Mouse (Mus musculus) myocyte (in vitro differentiated cells): ENCODE results near the gene Ttc17. TPM values are rescaled to one million over a fixed set of nuclear protein-coding genes. Genes with fewer than 3 reads are reported as not detected.

Experiments used
- H3K27me3 ChIP-seq: one replicate; pipeline ENCODE4 v1.6.1; 2011; ENCODE audit not compliant: control insufficient read depth, insufficient read depth, insufficient read length
- H3K36me3 ChIP-seq: one replicate; pipeline ENCODE4 v1.6.1; 2011; ENCODE audit not compliant: control insufficient read depth, insufficient read depth
- H3K4me2 ChIP-seq: one replicate; pipeline ENCODE4 v1.6.1; 2011; ENCODE audit warnings: low read depth, control low read depth
- H3K4me3 ChIP-seq: one replicate; pipeline ENCODE4 v1.5.1; 2011; ENCODE audit warnings: mild to moderate bottlenecking, control low read depth, moderate library complexity
- H3K79me2 ChIP-seq: one replicate; pipeline ENCODE4 v1.6.1; 2011; ENCODE audit not compliant: control insufficient read depth, insufficient read depth
- H3ac ChIP-seq: one replicate; pipeline ENCODE4 v1.6.1; 2011; ENCODE audit not compliant: control insufficient read depth, insufficient read length
- CEBPB ChIP-seq: IDR thresholded peaks from 2 replicates; pipeline ENCODE4 v1.6.1; 2011; ENCODE audit warnings: mild to moderate bottlenecking, moderate library complexity; ENCODE audit not compliant: poor library complexity, insufficient read depth, severe bottlenecking
- E2F4 ChIP-seq: IDR thresholded peaks from one replicate; pipeline ENCODE4 v1.6.1; 2011; ENCODE audit warnings: mild to moderate bottlenecking, control low read depth, moderate library complexity; ENCODE audit not compliant: insufficient read depth
- MAX ChIP-seq: IDR thresholded peaks from one replicate; pipeline ENCODE4 v1.6.1; 2011; ENCODE audit warnings: low read depth, mild to moderate bottlenecking, control low read depth
- MYOD1 ChIP-seq, 3 experiments: IDR thresholded peaks; one replicate each; pipeline ENCODE4 v1.6.1; 2011; ENCODE audit warnings: control low read depth in 2 of 3, low read depth in 2 of 3, mild to moderate bottlenecking in 2 of 3, moderate library complexity in 1 of 3; ENCODE audit not compliant: insufficient read length in 2 of 3, control insufficient read depth in 1 of 3
- MYOG ChIP-seq, 3 experiments: IDR thresholded peaks; one replicate each; pipeline ENCODE4 v1.6.1; 2011; ENCODE audit warnings: control low read depth in 2 of 3, low read depth in 2 of 3, mild to moderate bottlenecking in 2 of 3; ENCODE audit not compliant: insufficient read length in 2 of 3, control insufficient read depth in 1 of 3, insufficient read depth in 1 of 3
- POLR2A ChIP-seq: IDR thresholded peaks from one replicate; pipeline ENCODE4 v1.6.1; 2011; ENCODE audit warnings: low read depth, mild to moderate bottlenecking, control low read depth, moderate library complexity; ENCODE audit not compliant: insufficient read length
- POLR2AphosphoS2 ChIP-seq: IDR thresholded peaks from one replicate; pipeline ENCODE4 v1.6.1; 2011; ENCODE audit warnings: low read depth, control low read depth; ENCODE audit not compliant: insufficient read length
- REST ChIP-seq: IDR thresholded peaks from one replicate; pipeline ENCODE4 v1.6.1; 2011; ENCODE audit warnings: mild to moderate bottlenecking, control low read depth, moderate library complexity; ENCODE audit not compliant: insufficient read depth, insufficient read length
- SRF ChIP-seq: IDR thresholded peaks from one replicate; pipeline ENCODE4 v1.6.1; 2011; ENCODE audit warnings: low read depth; ENCODE audit not compliant: control insufficient read depth, insufficient read length
- TCF12 ChIP-seq: IDR thresholded peaks from one replicate; pipeline ENCODE4 v1.6.1; 2011; ENCODE audit warnings: mild to moderate bottlenecking, control low read depth; ENCODE audit not compliant: poor library complexity, insufficient read depth, severe bottlenecking
- TCF3 ChIP-seq: IDR thresholded peaks from one replicate; pipeline ENCODE4 v1.6.1; 2011; ENCODE audit warnings: low read depth, control low read depth; ENCODE audit not compliant: insufficient read length
- USF1 ChIP-seq: IDR thresholded peaks from one replicate; pipeline ENCODE4 v1.6.1; 2011; ENCODE audit warnings: low read depth, mild to moderate bottlenecking, control low read depth, moderate library complexity
- polyA plus RNA-seq: library from polyadenylated mRNA; unstranded; fragments of >200 nt; fragmentation: generic; extraction: Trizol; gene quantifications from one replicate; pipeline ENCODE4 v1.2.1, GENCODE M21; 2012; ENCODE audit warnings: missing spikeins

The Ttc17 gene
- polyA plus RNA-seq, 1 experiment = 13.5 TPM

DNA sequence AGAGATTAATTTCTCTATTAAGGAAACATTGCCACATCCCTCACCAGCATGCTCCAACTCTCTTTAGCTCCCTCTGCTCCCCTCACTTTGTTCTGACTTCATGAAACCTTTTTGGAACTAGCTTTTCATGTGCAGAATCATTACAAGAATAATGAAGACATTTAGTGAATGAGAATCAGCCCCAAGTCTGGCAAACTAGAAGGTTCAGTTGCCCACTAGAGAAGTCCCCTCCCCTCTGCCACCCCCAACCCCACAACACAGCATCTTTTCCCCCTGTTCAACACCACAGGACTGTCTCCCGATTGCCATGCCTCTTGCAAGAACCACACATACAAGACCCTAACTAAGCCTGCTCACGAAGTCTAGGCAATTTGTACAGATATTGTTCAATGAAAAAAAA is 142.5 kb downstream of the Ttc17 start:
- Histone ChIP-seq H3K79me2 (no peaks in the 10 kb centered on the region), H3K4me3 (no peak overlapping the region), H3K36me3 (no peaks in the 10 kb centered on the region), H3ac (no peak overlapping the region), H3K27me3 (peaks cover 4% of the 10 kb centered on the region), H3K4me2 (peak overlapping the region; percentile 82)
- TF ChIP-seq USF1 = no peak
- no peak for TF ChIP-seq MYOD1 (IDR thresholded peaks at IDR 0.05; ENCODE audit: control insufficient read depth in 1 of 3, insufficient read length in 2 of 3, low read depth in 2 of 3)
- TF ChIP-seq TCF12 = no peak
- no peak for TF ChIP-seq POLR2AphosphoS2
- no peak for TF ChIP-seq TCF3
- no peak for TF ChIP-seq CEBPB
- no peak for TF ChIP-seq E2F4
- no peak for TF ChIP-seq MAX

DNA sequence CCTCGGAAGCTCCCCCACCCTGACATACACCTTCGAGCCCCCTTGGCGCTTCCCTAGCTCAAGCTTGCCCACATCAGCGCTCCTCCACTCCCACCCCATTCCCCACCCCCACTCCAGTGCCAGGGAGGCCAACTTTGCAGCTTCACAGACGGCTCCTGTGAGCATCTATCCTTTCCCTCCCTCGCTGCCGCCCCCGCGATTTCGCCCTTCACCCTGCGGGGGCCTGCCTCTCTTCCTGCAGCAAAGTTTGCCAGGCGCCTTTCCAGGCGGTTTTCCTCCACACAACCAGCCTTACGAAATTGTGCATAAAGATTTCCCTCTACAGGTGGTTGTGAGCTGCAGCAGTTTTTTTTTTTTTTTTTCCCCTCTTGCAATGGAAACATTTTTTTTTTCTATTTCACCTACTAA is 143.0 kb downstream of the Ttc17 start:
- Histone ChIP-seq H3K4me3 (no peak overlapping the region), H3K36me3 (no peaks in the 10 kb centered on the region), H3K27me3 (peaks cover 4% of the 10 kb centered on the region), H3ac (no peak overlapping the region), H3K4me2 (peak overlapping the region; percentile 53), H3K79me2 (no peaks in the 10 kb centered on the region)
- TF ChIP-seq MAX (no peak), MYOG (IDR thresholded peaks at IDR 0.05; ENCODE audit: control insufficient read depth in 1 of 3, insufficient read depth in 1 of 3, insufficient read length in 2 of 3, low read depth in 2 of 3) (no peak), TCF3 (no peak), POLR2A (no peak), E2F4 (no peak), SRF (no peak), USF1 (no peak), TCF12 (no peak), MYOD1 (IDR thresholded peaks at IDR 0.05; ENCODE audit: control insufficient read depth in 1 of 3, insufficient read length in 2 of 3, low read depth in 2 of 3) (no peak)

DNA sequence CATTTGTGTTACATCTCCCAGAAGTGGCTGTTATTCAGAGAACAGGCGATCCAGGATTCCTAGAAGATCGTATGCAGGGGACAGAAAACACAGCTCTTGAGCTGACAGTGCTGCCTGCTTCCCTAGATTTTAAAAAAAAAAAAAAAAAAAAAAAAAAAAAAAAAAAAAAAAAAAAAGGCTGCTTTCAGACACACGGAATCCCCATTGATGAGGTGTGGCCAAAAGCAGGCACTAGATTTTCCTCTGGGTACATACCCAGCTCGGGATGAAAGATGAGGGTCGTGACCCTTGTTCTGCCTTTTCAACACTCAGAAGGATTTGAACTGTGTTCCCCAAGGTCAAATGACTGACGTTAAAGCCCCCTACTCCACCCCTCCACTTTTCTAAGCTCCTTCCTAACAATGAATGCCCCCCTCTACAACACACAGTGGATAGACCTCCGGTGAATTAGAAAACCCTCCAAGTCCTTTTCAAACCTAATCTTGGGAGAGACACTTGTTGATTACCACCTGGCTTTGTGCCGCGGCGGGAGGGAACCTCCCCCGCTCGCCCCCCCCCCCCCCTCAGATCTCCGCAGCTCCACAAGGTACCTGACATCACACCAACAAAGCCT is 143.5 kb downstream of the Ttc17 start:
- H3K27me3 ChIP-seq = peaks cover 4% of the 10 kb centered on the region
- peak overlapping the region; percentile 53 for H3K4me2 ChIP-seq
- no peaks in the 10 kb centered on the region for H3K36me3 ChIP-seq
- TF ChIP-seq E2F4 (no peak), REST (no peak), MAX (no peak), TCF3 (no peak), POLR2A (no peak), POLR2AphosphoS2 (no peak)
- no peaks in the 10 kb centered on the region for H3K79me2 ChIP-seq
- H3ac ChIP-seq = no peak overlapping the region
- no peak overlapping the region for H3K4me3 ChIP-seq

DNA sequence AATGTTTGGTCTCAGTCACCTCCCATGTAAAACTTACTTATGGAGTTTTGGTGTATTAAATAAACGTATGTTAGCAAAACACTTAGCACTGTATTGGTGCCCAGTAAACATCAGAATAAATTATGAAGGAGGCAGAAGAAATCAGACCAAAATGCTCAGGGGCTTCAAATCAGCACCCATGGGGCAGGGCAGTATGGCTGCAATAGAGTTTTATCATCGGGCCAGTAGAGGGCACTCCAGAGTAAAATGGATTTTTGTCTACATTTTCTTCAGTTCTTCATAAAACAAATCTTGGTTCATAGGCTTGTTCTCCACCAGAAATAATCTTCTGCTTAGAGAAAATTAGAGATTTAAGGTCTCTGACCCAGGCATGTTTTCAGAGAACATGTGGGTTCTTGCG is 152.4 kb downstream of the Ttc17 start:
- TF ChIP-seq CEBPB (no peak), USF1 (no peak), POLR2AphosphoS2 (no peak), E2F4 (no peak), TCF12 (no peak), TCF3 (no peak), MYOG (IDR thresholded peaks at IDR 0.05; ENCODE audit: control insufficient read depth in 1 of 3, insufficient read depth in 1 of 3, insufficient read length in 2 of 3, low read depth in 2 of 3) (no peak), SRF (no peak)
- no peak overlapping the region for H3K4me3 ChIP-seq
- peaks cover 4% of the 10 kb centered on the region for H3K27me3 ChIP-seq
- no peaks in the 10 kb centered on the region for H3K79me2 ChIP-seq
- H3K36me3 ChIP-seq = no peaks in the 10 kb centered on the region
- H3K4me2 ChIP-seq = no peak overlapping the region
- H3ac ChIP-seq = no peak overlapping the region

Other genes starting within 250 kb of the Ttc17 start
- 87.0 TPM for gene Hsd17b12, start 248.7 kb downstream of the Ttc17 start, polyA plus RNA-seq
- gene Api5, start 31.4 kb upstream of the Ttc17 start, polyA plus RNA-seq = 24.9 TPM